Mouse (Mus musculus): ENCODE results near the gene Exoc6b.

DNA sequence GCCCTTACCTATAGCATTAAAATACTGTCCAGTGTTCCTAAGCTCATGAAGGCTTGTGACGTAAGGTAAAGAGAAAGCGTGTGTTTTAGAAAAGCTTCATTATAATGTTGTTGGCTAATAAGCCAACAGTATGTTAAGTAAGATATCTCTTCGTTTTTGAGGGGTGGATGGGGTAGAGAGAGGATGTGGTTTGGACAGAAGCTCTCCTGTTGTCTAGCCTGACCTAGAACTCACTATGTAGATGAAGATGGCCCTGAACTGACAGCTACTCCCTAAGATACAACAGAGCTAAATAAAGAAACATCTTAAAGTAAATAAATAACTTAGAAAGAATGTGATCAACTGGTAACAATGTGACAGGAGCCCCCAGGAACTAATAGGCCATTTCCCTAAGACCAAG lies 204.7 kb downstream of the Exoc6b start:
- TF ChIP-seq CTCF (IDR thresholded peaks at IDR 0.05) (no peak), POLR2A (IDR thresholded peaks at IDR 0.05; ENCODE audit: insufficient read depth, low read depth, low read length) (no peak), EP300 (IDR thresholded peaks at IDR 0.05; ENCODE audit: insufficient read depth, low read depth, low read length) (no peak)

Data from heart, adult 2 months (tissue).